Mouse (Mus musculus) ovary, adult 2 months (tissue): ENCODE data around the gene Gm8720. TPM values are rescaled to one million over a fixed set of nuclear protein-coding genes. Genes with fewer than 3 reads are reported as not detected.

Experiments
- polyA plus RNA-seq: library from polyadenylated mRNA; depleted of rRNA; stranded (reverse); fragments of >200 nt; gene quantifications from 2 replicates; pipeline ENCODE4 v1.2.3, GENCODE M21; 2012; rRNA removed

Gm8720 gene
- not detected in 2 replicates for polyA plus RNA-seq

GRCm38 (mm10) chr7:23067356-23067755 is at the start of gene Gm8720:
Gm8720 (minus strand) TSS chr7:23067456.

DNA sequence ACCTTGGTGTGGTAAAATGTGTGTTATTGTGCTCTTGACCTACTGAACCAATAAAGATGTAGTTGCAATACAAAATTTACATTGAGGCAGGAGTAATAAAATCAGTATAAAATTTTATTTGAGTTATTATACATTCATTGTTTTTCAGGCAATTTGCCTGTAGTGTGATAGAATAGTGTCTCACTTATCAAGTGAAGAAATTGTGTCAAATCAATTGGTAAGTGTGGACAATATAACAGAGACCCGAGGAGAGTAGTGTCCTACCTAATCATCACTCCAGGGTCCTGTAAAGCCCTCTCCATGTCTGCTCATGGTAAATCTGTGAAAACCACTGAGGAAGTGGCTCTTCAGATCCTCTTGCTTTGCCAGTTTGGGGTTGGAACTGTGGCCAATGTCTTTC is 12.0 kb downstream of the Gm8720 start, which contains the start of gene Vmn1r163:
Vmn1r163 (plus strand) TSS at position 301 of the 400 bp plus-strand sequence.

GRCm38 (mm10) chr7:23019823-23020222 is 47.4 kb downstream of the Gm8720 start, which contains the start of gene Gm4216:
Gm4216 (minus strand) TSS chr7:23019923.

Other genes starting within 250 kb of the Gm8720 start
- not detected in 2 replicates for gene Vmn1r159, start 223.9 kb downstream of the Gm8720 start, polyA plus RNA-seq
- gene Vmn1r160, start 196.2 kb downstream of the Gm8720 start, polyA plus RNA-seq: not detected in 2 replicates
- not detected in 2 replicates for gene Gm4214, start 82.8 kb downstream of the Gm8720 start, polyA plus RNA-seq
- gene Gm4216, start 47.5 kb downstream of the Gm8720 start, polyA plus RNA-seq: not detected in 2 replicates
- not detected in 2 replicates for gene Vmn1r163, start 11.9 kb downstream of the Gm8720 start, polyA plus RNA-seq
- gene Gm10662, start 77.0 kb upstream of the Gm8720 start, polyA plus RNA-seq: not detected in 2 replicates
- not detected in 2 replicates for gene Vmn1r165, start 149.9 kb upstream of the Gm8720 start, polyA plus RNA-seq
- not detected in 2 replicates for gene Vmn1r166, start 184.2 kb upstream of the Gm8720 start, polyA plus RNA-seq
- not detected in 2 replicates for gene Gm6902, start 211.4 kb upstream of the Gm8720 start, polyA plus RNA-seq
- 0.14 and 0.26 TPM in 2 replicates for gene Nlrp4e, start 233.7 kb upstream of the Gm8720 start, polyA plus RNA-seq